Mouse (Mus musculus) neural tube, embryonic 12.5 days (tissue): ENCODE data around the gene Sem1. TPM values are rescaled to one million over a fixed set of nuclear protein-coding genes. Genes with fewer than 3 reads are reported as not detected.
"Not testable (repeated sequence)": the region's sequence is repeated elsewhere in the genome, so short reads cannot be mapped to it uniquely, and the experiment has no call there.

Experiments used
- ATAC-seq: fragments of 200-750 bp; cut with Nextera tagmentation; 2 replicates; pipeline ENCODE4 v1.8.0; 2017; ENCODE audit warnings: low read depth, mild to moderate bottlenecking, moderate TSS enrichment, moderate library complexity; ENCODE audit not compliant: low FRiP score
- H3K27ac ChIP-seq: fragments of 300-500 bp; sonication (generic); 2 replicates; pipeline ENCODE4 v1.5.1; 2016
- H3K27me3 ChIP-seq: fragments of 300-500 bp; sonication (generic); replicated peaks from 2 replicates; pipeline ENCODE4 v1.6.1; 2016; ENCODE audit warnings: mild to moderate bottlenecking
- H3K36me3 ChIP-seq: fragments of 300-500 bp; sonication (generic); 2 replicates; pipeline ENCODE4 v1.6.1; 2016; ENCODE audit warnings: mild to moderate bottlenecking
- H3K4me1 ChIP-seq: fragments of 300-500 bp; sonication (generic); 2 replicates; pipeline ENCODE4 v1.6.1; 2016
- H3K4me2 ChIP-seq: fragments of 300-500 bp; sonication (generic); replicated peaks from 2 replicates; pipeline ENCODE4 v1.6.1; 2016; ENCODE audit warnings: mild to moderate bottlenecking
- H3K4me3 ChIP-seq: fragments of 300-500 bp; sonication (generic); 2 replicates; pipeline ENCODE4 v1.5.1; 2016
- H3K9ac ChIP-seq: fragments of 300-500 bp; sonication (generic); 2 replicates; pipeline ENCODE4 v1.6.1; 2016; ENCODE audit warnings: mild to moderate bottlenecking
- H3K9me3 ChIP-seq: fragments of 300-500 bp; sonication (generic); 2 replicates; pipeline ENCODE4 v1.6.1; 2016; ENCODE audit warnings: mild to moderate bottlenecking
- WGBS: fragments of 180-500 bp; shearing (Covaris S2); methylation state at CpG from one replicate; pipeline ENCODE4 v1.1.7; 2016; 5-methylcytosine and 5-hydroxymethylcytosine counted together
- polyA plus RNA-seq: library from polyadenylated mRNA; unstranded; fragments of >200 nt; fragmentation: Nextera tagmentation; extraction: Ambion mirVana; gene quantifications from 2 replicates; pipeline ENCODE4 v1.2.1, GENCODE M21; 2016

Sem1 gene
- polyA plus RNA-seq, 1 experiment from 2014 or later = 204 TPM

DNA sequence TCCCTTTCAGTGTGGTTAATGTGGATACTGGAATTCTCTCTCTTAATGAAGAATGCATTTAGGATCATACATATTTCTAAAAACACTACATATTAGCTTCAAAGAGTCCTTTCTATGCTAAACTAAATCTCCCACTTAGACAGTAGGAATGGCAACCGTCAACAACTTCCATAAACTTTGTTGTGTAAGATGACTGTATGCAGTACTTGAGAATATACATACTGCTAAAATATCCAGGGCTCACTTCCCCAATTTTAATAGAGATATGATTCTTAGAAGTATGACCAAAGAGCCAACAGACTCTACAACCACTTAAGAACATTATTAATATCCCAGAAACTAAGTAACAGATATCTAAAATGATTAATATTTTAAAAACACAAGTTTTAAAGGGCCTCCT, 20.8 kb downstream of the Sem1 start:
- no peak overlapping the region for H3K4me3 ChIP-seq
- WGBS = 96% methylated on average over 1 of the region's 1 CpGs
- H3K27ac ChIP-seq = no peak overlapping the region
- H3K36me3 ChIP-seq = peaks cover 16% of the 10 kb centered on the region
- ATAC-seq = no peak
- H3K9me3 ChIP-seq = no peaks in the 10 kb centered on the region
- H3K4me1 ChIP-seq = no peaks in the 10 kb centered on the region
- no peak overlapping the region for H3K4me2 ChIP-seq
- no peaks in the 10 kb centered on the region for H3K27me3 ChIP-seq
- no peak overlapping the region for H3K9ac ChIP-seq

DNA sequence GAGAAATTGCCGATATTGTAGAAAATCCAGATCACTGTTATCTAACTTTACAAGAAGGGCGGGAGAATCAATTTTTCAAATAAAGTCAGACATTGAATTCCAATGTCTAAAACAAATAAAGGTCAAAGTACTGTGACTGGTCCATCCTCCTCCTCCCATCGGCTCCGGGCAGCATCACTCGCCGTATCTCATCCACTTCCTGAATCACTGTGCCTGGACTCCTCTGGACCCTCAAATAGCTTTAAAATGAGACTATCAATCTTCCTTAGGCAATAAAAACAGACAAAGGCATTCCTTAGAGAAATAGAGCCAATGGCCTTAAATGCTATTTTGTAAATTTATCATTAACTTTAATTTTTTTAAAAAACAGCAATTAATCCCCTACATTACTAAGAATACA, 26.5 kb downstream of the Sem1 start:
- no peaks in the 10 kb centered on the region for H3K27me3 ChIP-seq
- H3K4me1 ChIP-seq = no peaks in the 10 kb centered on the region
- WGBS = 39% methylated on average over 6 of the region's 6 CpGs
- no peak overlapping the region for H3K9ac ChIP-seq
- H3K4me2 ChIP-seq = no peak overlapping the region
- H3K27ac ChIP-seq = no peak overlapping the region
- no peak overlapping the region for H3K4me3 ChIP-seq
- H3K9me3 ChIP-seq = no peaks in the 10 kb centered on the region
- ATAC-seq = 0 out of 2 replicates have a peak, but pooled peaks have one; percentile 59
- H3K36me3 ChIP-seq = peaks cover 16% of the 10 kb centered on the region

DNA sequence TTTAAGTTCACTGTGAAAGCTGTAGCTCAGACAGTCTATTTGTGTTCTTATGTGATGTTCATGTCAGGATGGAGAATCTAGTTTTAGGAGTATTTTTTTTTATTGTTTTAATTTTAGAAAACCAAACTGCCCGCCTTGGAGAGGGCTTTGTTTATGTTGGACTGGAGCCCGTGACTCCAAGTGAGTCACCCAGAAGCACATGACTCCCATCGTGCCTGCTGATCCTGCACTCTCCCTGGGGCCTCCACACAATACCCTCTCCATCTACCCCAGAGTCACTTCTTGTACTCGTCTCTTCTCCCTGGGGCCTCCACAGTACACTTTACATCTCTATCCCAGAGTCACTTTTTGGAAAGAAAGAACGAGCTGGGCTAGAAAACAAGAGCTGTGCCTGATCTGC, 30.5 kb downstream of the Sem1 start:
- Histone ChIP-seq H3K4me1 (no peaks in the 10 kb centered on the region), H3K4me2 (no peak overlapping the region), H3K36me3 (no peaks in the 10 kb centered on the region), H3K9me3 (no peaks in the 10 kb centered on the region), H3K27ac (no peak overlapping the region), H3K27me3 (no peaks in the 10 kb centered on the region; the same call in 1 of the 2 replicates), H3K4me3 (no peak overlapping the region), H3K9ac (no peak overlapping the region)
- 81% methylated on average over 5 of the region's 5 CpGs for WGBS
- ATAC-seq = no peak

DNA sequence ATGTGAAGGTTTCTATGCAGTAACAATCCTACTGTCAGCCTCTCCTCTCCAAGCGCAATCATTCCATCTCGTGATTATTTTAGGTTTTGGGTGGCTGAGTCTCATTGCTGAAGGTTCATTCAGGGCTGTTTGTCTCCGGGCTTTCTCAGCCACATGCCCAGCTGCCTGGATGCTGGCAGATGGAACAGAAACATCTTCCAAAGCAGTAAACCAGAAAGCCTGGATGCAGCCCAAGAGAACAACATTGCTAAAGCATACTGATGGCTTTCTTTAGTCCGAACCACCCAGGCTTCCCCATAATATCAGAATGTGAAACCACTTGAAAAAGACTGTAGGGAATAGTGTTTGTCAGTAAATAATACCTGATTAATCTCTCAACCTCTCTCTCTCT, 34.2 kb downstream of the Sem1 start:
- Histone ChIP-seq H3K4me3 (no peak overlapping the region), H3K27ac (no peak overlapping the region), H3K4me2 (no peak overlapping the region), H3K9me3 (no peaks in the 10 kb centered on the region), H3K36me3 (no peaks in the 10 kb centered on the region), H3K9ac (no peak overlapping the region), H3K27me3 (peaks cover 5% of the 10 kb centered on the region), H3K4me1 (no peaks in the 10 kb centered on the region)
- WGBS = 87% methylated on average over 4 of the region's 4 CpGs
- no peak for ATAC-seq

DNA sequence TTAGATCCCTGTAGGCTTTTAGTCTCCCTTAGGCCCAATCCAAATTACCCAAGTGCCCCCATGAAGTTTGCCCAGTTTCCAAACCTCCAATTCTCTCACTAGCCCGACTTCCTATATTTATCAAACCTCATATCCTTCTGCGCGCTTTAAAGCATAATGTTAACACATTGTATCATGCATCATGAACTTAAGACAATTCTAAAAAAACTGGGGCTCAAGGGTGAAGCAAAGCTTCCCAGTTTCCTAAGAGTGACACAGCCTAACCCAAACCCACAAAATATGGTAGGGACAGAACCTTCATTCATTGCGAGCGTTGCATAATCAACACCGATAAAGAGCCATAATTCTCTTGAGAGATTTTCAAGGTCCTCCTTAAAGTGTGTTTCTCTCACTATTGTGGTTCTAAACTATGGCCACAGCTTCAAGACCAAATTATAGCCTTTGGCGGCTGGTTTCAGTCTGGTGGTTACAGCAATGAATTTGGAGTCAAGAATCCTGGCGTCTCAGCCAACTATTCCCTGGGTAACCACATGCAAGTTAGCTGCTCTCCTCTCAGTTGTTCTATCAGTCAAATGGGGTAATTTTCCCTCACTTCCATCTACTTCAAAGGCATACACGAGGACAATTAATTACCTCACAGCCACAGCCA, 34.7 kb downstream of the Sem1 start:
- Histone ChIP-seq H3K27me3 (peaks cover 5% of the 10 kb centered on the region), H3K4me3 (no peak overlapping the region), H3K4me1 (no peaks in the 10 kb centered on the region), H3K9ac (no peak overlapping the region), H3K36me3 (no peaks in the 10 kb centered on the region), H3K4me2 (no peak overlapping the region), H3K9me3 (no peaks in the 10 kb centered on the region), H3K27ac (no peak overlapping the region)
- ATAC-seq = no peak
- 85% methylated on average over 9 of the region's 9 CpGs for WGBS

DNA sequence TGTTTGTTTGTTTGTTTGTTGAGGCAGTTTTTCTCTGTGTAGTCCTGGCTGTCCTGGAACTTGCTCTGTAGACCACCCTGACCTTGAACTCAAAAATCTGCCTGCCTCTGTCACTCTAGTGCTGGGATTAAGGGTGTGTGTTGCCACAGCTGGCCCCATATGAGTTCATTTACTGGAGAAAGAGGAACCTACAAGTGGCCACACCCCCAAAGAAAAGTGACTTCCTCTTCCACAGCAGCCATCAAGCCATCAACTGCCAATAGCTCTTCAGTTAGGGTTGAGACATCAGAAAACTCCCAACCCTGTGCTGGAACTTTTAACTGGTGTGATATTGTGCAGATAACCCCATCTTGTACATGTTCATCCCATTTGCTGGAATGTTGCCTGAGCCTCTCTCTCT, 36.3 kb downstream of the Sem1 start:
- no peak for ATAC-seq
- Histone ChIP-seq H3K4me2 (no peak overlapping the region), H3K36me3 (no peaks in the 10 kb centered on the region), H3K4me3 (no peak overlapping the region), H3K4me1 (no peaks in the 10 kb centered on the region), H3K9me3 (no peaks in the 10 kb centered on the region), H3K27ac (no peak overlapping the region), H3K9ac (no peak overlapping the region), H3K27me3 (peaks cover 5% of the 10 kb centered on the region)

DNA sequence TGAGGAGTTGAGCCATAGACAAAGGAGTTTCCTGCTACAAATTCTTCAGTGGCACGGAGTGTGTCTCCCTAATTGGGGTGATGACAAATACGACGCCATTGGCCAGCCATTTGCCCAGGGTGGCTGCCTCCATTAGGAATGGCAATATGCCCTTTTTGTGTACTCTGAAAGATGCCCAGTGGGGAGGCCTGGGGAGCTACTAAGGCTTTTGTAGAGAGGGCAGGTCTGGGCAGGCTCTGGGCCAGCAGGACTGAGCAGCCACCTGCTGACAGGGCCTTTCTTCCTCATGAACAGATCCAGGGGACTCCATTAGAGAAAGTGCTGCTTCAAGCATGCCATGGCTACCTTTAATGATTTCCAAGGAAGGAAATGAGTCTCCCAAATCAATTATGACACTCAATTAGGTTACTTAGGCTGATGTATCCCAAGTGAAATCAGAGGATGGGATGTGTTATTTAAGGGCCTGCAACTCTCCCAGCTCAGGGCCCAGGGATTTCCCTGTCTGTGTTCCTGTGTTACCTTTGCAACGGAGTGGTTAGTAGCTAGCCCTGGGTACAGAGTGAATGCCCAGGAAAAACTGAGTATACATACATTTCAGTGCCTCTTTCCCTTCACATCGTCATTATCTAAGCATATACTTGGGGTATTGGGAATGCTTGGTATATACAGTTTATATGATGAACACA, 41.5 kb downstream of the Sem1 start:
- Histone ChIP-seq H3K4me1 (no peaks in the 10 kb centered on the region), H3K36me3 (no peaks in the 10 kb centered on the region), H3K4me2 (no peak overlapping the region), H3K4me3 (no peak overlapping the region), H3K27me3 (peaks cover 17% of the 10 kb centered on the region), H3K27ac (no peak overlapping the region), H3K9ac (no peak overlapping the region), H3K9me3 (no peaks in the 10 kb centered on the region)
- WGBS = 32% methylated on average over 5 of the region's 5 CpGs
- ATAC-seq = peak; percentile 63

DNA sequence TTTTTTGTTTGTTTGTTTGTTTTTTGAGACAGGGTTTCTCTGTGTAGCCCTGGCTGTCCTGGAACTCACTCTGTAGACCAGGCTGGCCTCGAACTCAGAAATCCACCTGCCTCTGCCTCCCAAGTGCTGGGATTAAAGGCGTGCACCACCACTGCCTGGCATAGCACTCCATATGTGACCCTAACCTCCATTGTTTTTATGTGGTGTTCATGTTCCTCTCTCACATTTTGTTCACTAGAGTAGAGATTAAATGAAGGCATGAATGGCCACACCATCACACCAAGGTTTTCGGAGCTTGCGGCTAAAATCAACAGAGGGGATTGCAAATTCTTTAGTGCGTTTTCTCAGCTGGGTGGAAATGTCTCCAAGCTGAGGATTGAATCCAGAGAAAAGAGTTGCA, 42.1 kb downstream of the Sem1 start:
- WGBS = 74% methylated on average over 5 of the region's 5 CpGs
- not testable (repeated sequence) for H3K4me1 ChIP-seq, H3K9ac ChIP-seq, H3K4me2 ChIP-seq, H3K4me3 ChIP-seq, H3K36me3 ChIP-seq, H3K27ac ChIP-seq, ATAC-seq, H3K9me3 ChIP-seq
- peaks cover 16% of the 10 kb centered on the region for H3K27me3 ChIP-seq
